Mouse (Mus musculus) liver, adult 2 months (tissue): ENCODE data around the gene 9030612E09Rik.

ENCODE experiments used
- CTCF ChIP-seq: fragments of 200-500 bp; IDR thresholded peaks from 2 replicates; pipeline ENCODE4 v1.5.1; 2011; ENCODE audit warnings: low read depth, low read length, control low read depth
- POLR2A ChIP-seq: fragments of 200-500 bp; IDR thresholded peaks from 2 replicates; pipeline ENCODE4 v1.6.1; 2011; ENCODE audit warnings: low read length, control low read depth; ENCODE audit not compliant: insufficient read depth; ENCODE audit errors: extremely low read depth

GRCm38 (mm10) chr10:43220910-43221625 lies 46.6 kb downstream of the 9030612E09Rik start, which contains the start of gene Pdss2:
- TF ChIP-seq CTCF (no peak), POLR2A (peak; percentile 92)
